ENCODE assay signal across 17 mouse cellular contexts in the genomic region with DNA sequence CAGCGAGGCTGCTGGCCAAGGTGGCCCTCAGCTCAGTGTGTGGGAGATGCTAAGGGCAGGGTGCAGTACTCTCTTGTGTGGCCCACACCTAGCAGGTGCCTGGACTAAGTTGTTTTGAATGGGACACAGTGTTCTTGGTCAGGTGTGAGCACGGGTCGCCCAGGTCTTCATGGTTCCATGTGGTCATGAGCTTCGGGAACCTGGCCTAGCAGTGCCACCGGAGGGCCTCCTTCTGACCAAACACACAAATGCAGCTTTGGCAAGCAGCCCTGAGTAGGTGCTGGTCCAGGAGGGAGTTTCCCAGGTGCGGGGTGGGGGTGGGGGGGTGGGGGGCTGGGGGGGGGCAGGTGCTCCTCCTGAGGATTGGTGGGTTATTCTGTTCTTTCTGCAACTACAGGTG.
DNase-seq lines count a peak whose midpoint lies in the region; ATAC-seq lines count a peak whose summit lies in the region.
"Had no signal": no experiment of that assay in that cellular context is flagged by ENCODE, and none has a peak within 500 bp of the region (broad histone marks: within the 10 kb centered on the region; RNA-seq: fewer than 3 reads in every experiment).

No protein-coding gene starts in this region.

- H3K4me3 ChIP-seq in forebrain, embryonic 10.5 days, result no peak overlapping the region
- H3K4me3 ChIP-seq in forebrain, embryonic 15.5 days, result no peak overlapping the region
- no peak overlapping the region for H3K4me3 ChIP-seq in liver, embryonic 12.5 days
- no peak overlapping the region for H3K4me3 ChIP-seq in hindbrain, embryonic 16.5 days (ENCODE audit: low read length)
- H3K4me3 ChIP-seq: liver, embryonic 13.5 days; megakaryocyte, embryonic 14.5 days; neural tube, embryonic 12.5 days had no signal

- no peak overlapping the region for H3K4me2 ChIP-seq in forebrain, embryonic 15.5 days (replicated peaks)
- no peak overlapping the region for H3K4me2 ChIP-seq in liver, embryonic 12.5 days
- H3K4me2 ChIP-seq in hindbrain, embryonic 16.5 days (ENCODE audit: low read length), result no peak overlapping the region
- H3K4me2 ChIP-seq: hindbrain, embryonic 14.5 days; liver, embryonic 13.5 days; neural tube, embryonic 12.5 days had no signal

- peaks cover 36% of the 10 kb centered on the region for H3K4me1 ChIP-seq in forebrain, embryonic 10.5 days
- H3K4me1 ChIP-seq in forebrain, embryonic 15.5 days, result peaks cover 8% of the 10 kb centered on the region
- peaks cover 62% of the 10 kb centered on the region for H3K4me1 ChIP-seq in liver, embryonic 12.5 days
- peaks cover 4% of the 10 kb centered on the region; the same call in 1 of the 2 replicates for H3K4me1 ChIP-seq in hindbrain, embryonic 16.5 days (ENCODE audit: control insufficient read depth, insufficient read depth, low read depth, low read length)

- no peak for ATAC-seq in forebrain, embryonic 15.5 days (replicated peaks)
- no peak for ATAC-seq in liver, embryonic 12.5 days
- no peak for ATAC-seq in hindbrain, embryonic 16.5 days
- ATAC-seq: midbrain, embryonic 16.5 days had no signal

- 0 out of 2 replicates have a peak overlapping the region, but pooled peaks have one; percentile 48 for H3K27ac ChIP-seq in forebrain, embryonic 10.5 days
- H3K27ac ChIP-seq in forebrain, embryonic 15.5 days (replicated peaks), result no peak overlapping the region
- H3K27ac ChIP-seq in liver, embryonic 12.5 days, result 0 out of 2 replicates have a peak overlapping the region, but pooled peaks have one; percentile 91
- H3K27ac ChIP-seq in hindbrain, embryonic 16.5 days (ENCODE audit: low read depth, low read length), result no peak overlapping the region
- H3K27ac ChIP-seq: hindbrain, embryonic 14.5 days; neural tube, embryonic 12.5 days had no signal

- peaks cover 10% of the 10 kb centered on the region; the same call in 1 of the 2 replicates for H3K9me3 ChIP-seq in forebrain, embryonic 10.5 days
- H3K9me3 ChIP-seq in forebrain, embryonic 15.5 days, result no peaks in the 10 kb centered on the region
- H3K9me3 ChIP-seq in liver, embryonic 12.5 days (replicated peaks), result peaks cover 13% of the 10 kb centered on the region
- H3K9me3 ChIP-seq in hindbrain, embryonic 16.5 days (ENCODE audit: control insufficient read depth, low read length), result no peaks in the 10 kb centered on the region

- 90% methylated on average over 6 of the region's 6 CpGs for WGBS in forebrain, embryonic 10.5 days
- WGBS in forebrain, embryonic 15.5 days, result 92% methylated on average over 6 of the region's 6 CpGs
- WGBS in liver, embryonic 12.5 days (ENCODE audit: insufficient replicate concordance), result 91% methylated on average over 6 of the region's 6 CpGs
- WGBS in hindbrain, embryonic 16.5 days, result over 99% methylated on average over 6 of the region's 6 CpGs

- no peak for DNase-seq in forebrain, embryonic 10.5 days (ENCODE audit: extremely low spot score, low spot score)
- no peak for DNase-seq in liver
- peak; percentile 41 to 53 for DNase-seq in kidney, postnatal 36 days
- DNase-seq in lung, postnatal 36 days, result peak; percentile 57
- no peak for DNase-seq in urinary bladder, adult 18-20 months (ENCODE audit: low spot score in 2 of 2)
- DNase-seq: cerebellum, adult 2 months; heart, adult 11 months; liver, embryonic 13.5 days; thymus, adult 2 months had no signal

- no peak overlapping the region for H3K9ac ChIP-seq in forebrain, embryonic 15.5 days (replicated peaks)
- H3K9ac ChIP-seq in liver, embryonic 12.5 days, result no peak overlapping the region
- no peak overlapping the region for H3K9ac ChIP-seq in hindbrain, embryonic 16.5 days (ENCODE audit: low read depth, low read length)
- H3K9ac ChIP-seq: hindbrain, embryonic 14.5 days; neural tube, embryonic 12.5 days had no signal

- no peaks in the 10 kb centered on the region for H3K27me3 ChIP-seq in forebrain, embryonic 10.5 days (ENCODE audit: poor library complexity, severe bottlenecking)
- no peaks in the 10 kb centered on the region for H3K27me3 ChIP-seq in forebrain, embryonic 15.5 days
- 0 out of 2 replicates have a peak, but pooled peaks cover 3% of the 10 kb centered on the region for H3K27me3 ChIP-seq in liver, embryonic 12.5 days (replicated peaks)
- H3K27me3 ChIP-seq in hindbrain, embryonic 16.5 days (replicated peaks; ENCODE audit: control insufficient read depth, insufficient read depth, low read length), result no peaks in the 10 kb centered on the region
- H3K27me3 ChIP-seq: CH12.LX; liver, embryonic 13.5 days; neural tube, embryonic 12.5 days had no signal

- H3K36me3 ChIP-seq in forebrain, embryonic 10.5 days (replicated peaks), result no peaks in the 10 kb centered on the region
- H3K36me3 ChIP-seq in forebrain, embryonic 15.5 days, result no peaks in the 10 kb centered on the region
- H3K36me3 ChIP-seq in liver, embryonic 12.5 days, result no peaks in the 10 kb centered on the region; the same call in 1 of the 2 replicates
- H3K36me3 ChIP-seq in hindbrain, embryonic 16.5 days (ENCODE audit: control insufficient read depth, insufficient read depth, low read length), result no peaks in the 10 kb centered on the region
- H3K36me3 ChIP-seq: neural tube, embryonic 12.5 days had no signal

Comparison
In these comparisons a context has a peak if more than half of its experiments do, and no peak if none do; other contexts are left out.
1. H3K27ac ChIP-seq: peak in forebrain, embryonic 10.5 days (single experiment) and liver, embryonic 12.5 days (single experiment); none in forebrain, embryonic 15.5 days (single experiment) and hindbrain, embryonic 16.5 days (single experiment).
2. DNase-seq: peak in kidney, postnatal 36 days (2 of 2) and lung, postnatal 36 days (single experiment); none in forebrain, embryonic 10.5 days (single experiment), liver (single experiment) and urinary bladder, adult 18-20 months (0 of 2).